Mouse (Mus musculus) thymus, postnatal 10 days (tissue): ENCODE results near the gene Tcl1.
A peak's percentile ranks its signal among the peaks of the same experiment; 100 is the strongest.
"Not testable (repeated sequence)": the region's sequence is repeated elsewhere in the genome, so short reads cannot be mapped to it uniquely, and the experiment has no call there.

Experiments used
- DNase-seq, 2 experiments: peaks; one replicate each; pipeline ENCODE4 v3.0.0; 2021; ENCODE audit warnings: low spot score in 2 of 2

Tcl1 gene

DNA sequence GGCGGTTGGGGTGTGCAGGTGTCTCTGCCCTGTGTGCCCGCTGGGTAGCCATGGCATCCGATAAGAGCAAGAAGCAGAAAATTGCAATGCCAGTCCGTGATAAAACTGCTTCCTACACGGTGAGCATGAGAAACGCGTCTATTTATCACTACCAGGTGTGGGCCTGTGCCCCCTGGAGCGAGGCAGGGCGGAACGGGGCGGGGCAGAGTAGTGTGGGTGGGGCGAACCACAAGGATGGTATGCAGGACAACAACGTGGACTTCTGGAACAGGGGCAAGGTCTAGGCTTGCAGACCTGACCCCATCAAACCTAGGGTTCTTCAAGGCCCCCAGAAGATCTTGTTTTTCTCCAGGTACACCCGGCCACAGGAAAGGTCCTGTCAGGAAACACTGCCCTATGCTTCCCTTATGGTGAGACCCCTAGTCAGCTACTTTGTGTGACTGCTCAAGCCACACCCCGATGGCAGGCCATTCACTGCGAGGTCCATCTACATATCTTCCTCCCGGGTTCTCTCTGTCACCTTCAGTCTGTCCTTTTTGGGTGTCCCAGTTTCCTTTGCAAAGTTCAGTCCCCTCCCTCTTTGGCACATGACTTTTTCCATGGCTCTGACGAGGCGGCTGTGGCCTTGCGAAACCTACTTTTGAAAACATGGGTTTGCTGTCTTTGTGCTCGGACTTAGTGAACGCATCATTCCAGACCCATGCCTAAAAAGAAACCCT is at the start of gene Tcl1:
TSS of gene Tcl1 (minus strand) at position 193 of the 719 bp plus-strand sequence.
- no peak for DNase-seq

- DNase-seq: no peak
Measured at GRCm38 (mm10) chr12:105271016-105271965, 48.7 kb upstream of the Tcl1 start.

DNA sequence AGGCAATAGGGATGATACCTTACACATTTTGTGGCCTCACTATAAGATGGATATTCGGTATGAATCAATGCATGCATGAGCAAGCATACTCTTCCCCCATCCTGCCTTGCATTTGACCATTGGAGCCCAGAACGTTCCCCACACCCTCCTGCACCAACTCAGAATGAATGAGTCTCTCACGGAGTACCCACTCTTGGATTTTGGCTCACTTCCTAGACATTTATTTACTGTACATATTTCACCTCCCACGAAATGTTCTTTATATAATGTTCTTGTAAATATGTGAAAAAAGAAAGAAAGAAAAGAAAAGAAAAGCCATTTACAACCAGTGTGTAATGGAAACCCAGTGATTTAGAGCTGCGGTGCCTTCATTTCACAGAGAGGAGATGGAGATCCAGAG is 44.5 kb upstream of the Tcl1 start:
- DNase-seq: no peak

GRCm38 (mm10) chr12:105266096-105266495 is 43.5 kb upstream of the Tcl1 start:
- no peak for DNase-seq

DNA sequence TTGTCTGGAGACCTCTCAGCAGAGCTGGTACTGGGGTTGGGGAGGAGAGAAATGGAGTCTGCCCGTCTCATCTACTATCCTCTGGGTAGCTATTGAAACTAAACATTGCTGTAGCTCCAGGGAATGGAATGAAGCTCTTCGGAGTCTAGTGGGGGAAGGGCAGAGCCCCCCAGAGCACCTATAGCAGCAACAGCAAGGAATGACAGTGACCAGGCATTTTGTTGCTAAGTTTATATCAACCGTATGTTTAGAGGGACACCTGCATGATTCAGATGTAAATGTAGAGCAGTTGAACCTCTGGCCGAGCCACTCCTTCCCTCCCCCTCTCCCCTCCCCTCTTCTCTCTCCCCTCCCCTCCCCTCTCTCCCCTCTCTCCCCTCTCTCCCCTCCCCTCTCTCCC is 36.6 kb upstream of the Tcl1 start:
- no peak for DNase-seq

DNA sequence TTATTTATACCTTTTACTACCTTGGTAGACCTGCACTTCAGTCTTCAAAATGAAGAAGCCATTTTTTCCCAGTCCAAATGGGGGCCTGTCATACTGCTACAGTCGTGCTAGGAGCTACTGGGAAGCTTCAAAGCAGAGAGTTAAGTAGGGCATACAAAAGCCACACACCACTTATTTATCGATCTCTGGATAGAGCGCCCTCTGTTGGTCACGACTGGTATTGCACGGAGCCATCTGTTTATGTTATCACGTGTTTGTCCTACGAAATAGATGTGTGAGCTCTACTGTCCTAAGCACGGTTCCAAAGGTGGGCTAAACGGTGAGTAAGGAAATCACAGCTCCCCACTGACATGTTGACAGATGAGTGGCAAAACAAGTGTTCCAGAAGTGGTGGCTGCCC is 36.2 kb upstream of the Tcl1 start:
- no peak for DNase-seq

DNA sequence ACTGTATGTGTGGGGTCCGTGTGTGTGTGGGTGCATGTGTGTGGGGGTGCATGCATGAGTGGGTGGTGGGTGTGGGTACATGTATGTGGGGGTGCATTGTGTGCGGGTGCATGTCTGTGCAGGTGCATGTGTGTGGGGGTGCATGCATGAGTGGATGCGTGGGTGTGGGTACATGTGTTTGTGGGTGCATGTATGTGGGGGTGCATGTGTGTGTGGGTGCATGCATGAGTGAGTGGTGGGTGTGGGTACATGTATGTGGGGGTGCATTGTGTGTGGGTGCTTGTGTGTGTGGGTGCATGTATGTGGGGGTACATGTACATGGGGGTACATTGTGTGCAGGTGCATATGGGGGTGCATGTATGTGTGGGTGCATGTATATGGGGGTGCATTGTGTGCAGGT is 31.2 kb upstream of the Tcl1 start:
- no peak for DNase-seq

GRCm38 (mm10) chr12:105248763-105249233 is 26.2 kb upstream of the Tcl1 start:
- no peak for DNase-seq

DNA sequence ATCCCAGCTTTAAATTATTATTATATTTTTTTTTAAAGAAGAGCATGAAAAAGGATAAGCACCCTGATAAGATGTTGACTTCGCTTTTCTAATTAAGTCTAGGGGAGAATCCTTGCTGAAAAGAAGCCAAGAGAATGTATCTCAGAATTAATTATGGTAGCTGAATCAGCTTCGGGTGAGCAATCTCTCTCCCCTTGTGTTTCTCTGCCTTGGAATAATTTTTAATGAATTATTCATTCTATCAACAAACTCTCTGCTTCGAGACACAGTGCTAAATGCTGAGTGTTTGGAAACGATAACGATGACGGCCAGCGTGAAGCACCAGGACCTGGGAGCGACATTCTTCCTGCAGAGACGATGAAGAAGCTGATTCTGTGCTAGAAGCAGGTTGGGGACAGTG is 16.5 kb upstream of the Tcl1 start:
- no peak for DNase-seq

DNA sequence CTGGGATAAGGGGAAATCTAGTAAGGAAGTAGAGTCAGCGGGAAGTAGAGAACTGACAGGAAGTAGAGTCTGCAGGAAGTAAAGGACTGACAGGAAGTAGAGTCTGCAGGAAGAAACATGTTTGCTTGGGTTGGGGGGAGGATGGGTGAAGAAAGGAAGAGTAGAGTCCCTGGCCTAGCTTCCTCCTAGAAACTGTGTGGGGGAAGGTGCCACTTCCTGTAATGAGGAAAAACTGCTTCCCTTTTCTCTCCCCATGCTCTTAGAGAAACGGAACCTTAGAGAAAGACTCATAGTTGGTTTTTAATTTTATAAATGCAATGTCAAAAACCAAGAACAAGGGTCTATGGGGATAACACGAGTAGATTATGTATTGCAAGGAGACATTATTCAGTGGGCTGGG is 12.5 kb upstream of the Tcl1 start:
- DNase-seq: no peak

- DNase-seq: no peak
Measured at GRCm38 (mm10) chr12:105234362-105234761, 11.8 kb upstream of the Tcl1 start.

GRCm38 (mm10) chr12:105224621-105225320 is 2.2 kb upstream of the Tcl1 start:
- DNase-seq: no peak

DNA sequence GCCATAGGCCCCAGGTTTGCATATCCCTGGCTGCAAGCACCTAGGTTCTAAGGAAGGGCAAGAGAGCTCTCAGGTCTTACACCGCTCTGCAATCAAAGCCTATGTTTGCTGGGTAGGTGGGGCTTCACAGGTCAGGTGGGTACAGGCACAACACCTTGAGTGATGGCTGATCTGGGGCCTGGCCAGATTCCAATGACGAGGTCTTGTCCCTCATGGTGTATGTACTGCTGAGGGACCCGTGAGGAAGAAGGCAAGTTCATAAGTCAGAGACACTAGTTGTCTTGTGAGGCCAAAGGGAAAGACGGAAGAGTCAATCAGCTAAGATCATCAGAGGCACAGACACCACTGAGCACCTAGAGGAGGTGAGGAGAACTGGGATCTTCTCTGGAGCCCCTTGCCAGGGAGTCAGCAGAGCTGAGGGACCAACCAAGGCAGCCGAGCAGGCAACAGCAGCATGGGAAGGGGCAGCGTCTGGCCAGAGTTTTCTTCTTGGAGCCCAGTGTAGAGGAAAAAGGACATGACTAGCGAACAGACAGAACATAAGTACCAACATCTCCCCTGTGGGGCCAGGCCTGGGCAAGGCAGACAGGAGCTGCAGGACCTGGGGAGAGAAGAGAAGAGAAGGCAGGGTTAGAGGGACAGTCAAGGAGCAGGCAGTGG is 5.4 kb downstream of the Tcl1 start:
- no peak for DNase-seq

- DNase-seq: no peak
Measured at GRCm38 (mm10) chr12:105209231-105209630, 13.4 kb downstream of the Tcl1 start.

- DNase-seq: no peak
Measured at GRCm38 (mm10) chr12:105208441-105208840, 14.2 kb downstream of the Tcl1 start.

DNA sequence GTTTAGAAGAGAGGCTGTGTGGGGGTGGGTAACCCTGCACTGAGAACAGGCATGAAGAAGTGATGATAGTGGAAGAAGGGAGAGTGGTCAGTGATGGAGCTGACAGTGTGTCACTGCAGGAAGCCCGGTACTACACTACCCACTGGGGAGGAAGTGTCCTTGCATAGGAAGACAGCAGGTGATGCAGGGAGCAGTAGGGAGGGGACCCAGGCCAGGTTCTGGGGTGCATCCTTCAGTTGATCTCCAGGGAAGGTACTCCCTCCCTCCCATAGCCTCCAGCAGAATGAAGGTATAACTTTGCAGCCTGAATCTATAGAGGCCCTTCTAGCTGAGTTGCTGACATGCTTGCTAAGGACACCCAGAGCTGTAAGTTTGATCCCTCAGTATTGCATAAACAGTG is 15.5 kb downstream of the Tcl1 start:
- DNase-seq: no peak

GRCm38 (mm10) chr12:105201657-105202056 is 20.9 kb downstream of the Tcl1 start, which contains the start of gene Tcl1b4:
TSS of gene Tcl1b4 (plus strand) at chr12:105201957.
- DNase-seq: not testable (repeated sequence)

DNA sequence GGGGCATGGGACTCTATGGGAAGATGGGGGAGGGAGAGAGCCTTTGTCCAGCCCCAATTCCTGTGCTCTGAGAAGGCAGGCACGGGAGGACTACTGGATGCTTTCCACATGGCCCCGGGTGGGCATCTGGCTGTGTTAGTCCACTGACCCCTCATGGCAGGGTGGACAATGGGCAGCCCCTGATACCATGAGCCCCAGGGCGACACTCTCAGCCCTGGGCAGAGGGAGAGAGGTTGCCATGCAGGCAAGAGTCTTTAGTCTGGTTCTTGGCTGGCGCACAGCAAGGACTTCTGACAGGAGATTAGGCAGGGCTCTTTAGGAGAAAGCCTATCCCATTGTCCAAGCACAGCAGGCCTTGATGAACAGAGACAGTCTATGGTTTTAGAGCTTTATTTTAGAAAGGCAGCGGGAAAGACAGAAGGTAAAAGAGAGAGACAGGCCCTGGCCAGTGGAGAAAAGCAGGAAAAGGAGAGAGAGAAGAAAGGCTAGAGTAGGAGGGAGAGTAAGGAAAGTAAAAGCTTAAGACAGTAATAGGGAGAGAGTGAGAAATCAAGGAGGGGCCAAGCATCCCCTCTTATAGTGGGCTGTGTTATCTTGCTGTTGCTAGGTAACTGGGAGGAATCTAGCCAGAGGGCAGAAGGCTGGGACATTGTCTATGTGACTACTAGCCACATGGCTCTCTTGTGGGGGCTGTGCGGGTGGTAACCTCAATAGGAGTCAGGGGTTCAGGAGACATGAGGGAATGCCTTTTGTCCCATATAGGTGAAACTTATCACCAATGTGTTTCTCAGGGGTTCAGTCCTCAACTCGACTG is 22.7 kb downstream of the Tcl1 start:
- not testable (repeated sequence) for DNase-seq

GRCm38 (mm10) chr12:105190743-105191142 is 31.9 kb downstream of the Tcl1 start, which contains the start of gene Tcl1b3:
TSS of gene Tcl1b3 (plus strand) at chr12:105191043.
- not testable (repeated sequence) for DNase-seq

GRCm38 (mm10) chr12:105188980-105189379 is 33.6 kb downstream of the Tcl1 start:
- peak in 1 of 2 experiments; percentile 7 for DNase-seq
